11 mouse cellular contexts compared by ENCODE assay signal in genomic region chr5:137777267-137777845, GRCm38 (mm10). TPM values are rescaled to one million over a fixed set of nuclear protein-coding genes. Genes with fewer than 3 reads are reported as not detected.
DNase-seq lines count a peak whose midpoint lies in the region; ATAC-seq and TF ChIP-seq lines count a peak whose summit lies in the region.
"Had no signal": no experiment of that assay in that cellular context is flagged by ENCODE, and none has a peak within 500 bp of the region (broad histone marks: within the 10 kb centered on the region; RNA-seq: fewer than 3 reads in every experiment).

No protein-coding gene starts in this region.

- no peak for TF ChIP-seq CTCF in hindbrain, postnatal 0 days (IDR thresholded peaks at IDR 0.05; ENCODE audit: low read depth)
- TF ChIP-seq CTCF in MEL (IDR thresholded peaks at IDR 0.05 in 2 of 3, conservative IDR thresholded peaks at IDR 0.05 in 1 of 3; ENCODE audit: control insufficient read depth in 1 of 3, insufficient read depth in 1 of 3, low read depth in 2 of 3, low read length in 3 of 3, poor library complexity in 1 of 3, severe bottlenecking in 1 of 3) = no peak

- no peaks in the 10 kb centered on the region for H3K9me3 ChIP-seq in hindbrain, embryonic 13.5 days
- no peaks in the 10 kb centered on the region for H3K9me3 ChIP-seq in hindbrain, postnatal 0 days (ENCODE audit: low read length)
- no peaks in the 10 kb centered on the region for H3K9me3 ChIP-seq in megakaryocyte, embryonic 14.5 days
- H3K9me3 ChIP-seq in MEL (replicated peaks; ENCODE audit: insufficient read depth, low read length) = no peaks in the 10 kb centered on the region
- no peaks in the 10 kb centered on the region for H3K9me3 ChIP-seq in midbrain, embryonic 15.5 days
- H3K9me3 ChIP-seq: heart, embryonic 15.5 days had no signal

- no peak overlapping the region for H3K4me3 ChIP-seq in hindbrain, embryonic 13.5 days
- H3K4me3 ChIP-seq in hindbrain, postnatal 0 days (ENCODE audit: low read length) = no peak overlapping the region
- H3K4me3 ChIP-seq in megakaryocyte, embryonic 14.5 days (replicated peaks) = peak overlapping the region; percentile 23
- H3K4me3 ChIP-seq in MEL (ENCODE audit: control insufficient read depth in 1 of 2, insufficient read depth in 1 of 2, low read depth in 2 of 2, low read length in 2 of 2) = no peak overlapping the region
- no peak overlapping the region for H3K4me3 ChIP-seq in midbrain, embryonic 15.5 days

- ATAC-seq in hindbrain, embryonic 13.5 days (ENCODE audit: low FRiP score) = no peak
- ATAC-seq in hindbrain, postnatal 0 days = no peak
- no peak for ATAC-seq in megakaryocyte, adult 5-6 weeks (ENCODE audit: poor library complexity, severe bottlenecking)
- ATAC-seq in midbrain, embryonic 15.5 days (replicated peaks) = no peak
- ATAC-seq: inflammation-experienced regulatory T-cells, adult 6 months had no signal

- peak overlapping the region; percentile 95; the same call in 1 of the 2 replicates for H3K27ac ChIP-seq in hindbrain, embryonic 13.5 days
- H3K27ac ChIP-seq in hindbrain, postnatal 0 days = no peak overlapping the region
- H3K27ac ChIP-seq in MEL (ENCODE audit: control insufficient read depth, low read depth, low read length) = no peak overlapping the region
- peak overlapping the region; percentile 88 for H3K27ac ChIP-seq in midbrain, embryonic 15.5 days

- no peak for TF ChIP-seq EP300 in MEL (IDR thresholded peaks at IDR 0.05; ENCODE audit: low read depth in 1 of 2, low read length in 2 of 2)

- no peak overlapping the region for H3K9ac ChIP-seq in hindbrain, embryonic 13.5 days
- H3K9ac ChIP-seq in hindbrain, postnatal 0 days (replicated peaks; ENCODE audit: low read length) = no peak overlapping the region
- H3K9ac ChIP-seq in MEL (ENCODE audit: control insufficient read depth, low read depth, low read length, poor library complexity, severe bottlenecking) = peak overlapping the region; percentile 20
- H3K9ac ChIP-seq in midbrain, embryonic 15.5 days = no peak overlapping the region

- no peaks in the 10 kb centered on the region for H3K27me3 ChIP-seq in hindbrain, embryonic 13.5 days
- no peaks in the 10 kb centered on the region for H3K27me3 ChIP-seq in hindbrain, postnatal 0 days (ENCODE audit: insufficient read depth, low read length)
- no peaks in the 10 kb centered on the region for H3K27me3 ChIP-seq in megakaryocyte, embryonic 14.5 days (replicated peaks)
- no peaks in the 10 kb centered on the region for H3K27me3 ChIP-seq in MEL (ENCODE audit: control insufficient read depth in 1 of 2, insufficient read depth in 2 of 2, low read length in 2 of 2)
- no peaks in the 10 kb centered on the region for H3K27me3 ChIP-seq in midbrain, embryonic 15.5 days (replicated peaks)
- H3K27me3 ChIP-seq: heart, embryonic 15.5 days had no signal

- peaks cover 10% of the 10 kb centered on the region for H3K79me2 ChIP-seq in MEL (ENCODE audit: control insufficient read depth, insufficient read depth, low read length, poor library complexity)

- H3K4me1 ChIP-seq in hindbrain, embryonic 13.5 days (replicated peaks) = peaks cover 38% of the 10 kb centered on the region
- H3K4me1 ChIP-seq in hindbrain, postnatal 0 days (ENCODE audit: insufficient read depth, low read length) = 0 out of 2 replicates have a peak, but pooled peaks cover 2% of the 10 kb centered on the region
- H3K4me1 ChIP-seq in megakaryocyte, embryonic 14.5 days = peaks cover 54% of the 10 kb centered on the region
- peaks cover 15 to 28% of the 10 kb centered on the region in 2 experiments for H3K4me1 ChIP-seq in MEL (ENCODE audit: control insufficient read depth in 1 of 2, insufficient read depth in 2 of 2, low read length in 2 of 2)
- peaks cover 27% of the 10 kb centered on the region for H3K4me1 ChIP-seq in midbrain, embryonic 15.5 days

- no peak overlapping the region for H3K4me2 ChIP-seq in hindbrain, embryonic 13.5 days
- H3K4me2 ChIP-seq in hindbrain, postnatal 0 days (ENCODE audit: low read depth, low read length) = no peak overlapping the region
- H3K4me2 ChIP-seq in midbrain, embryonic 15.5 days = no peak overlapping the region

- TF ChIP-seq RAD21 in MEL (IDR thresholded peaks at IDR 0.05; ENCODE audit: low read depth, low read length) = no peak

- H3K36me3 ChIP-seq in hindbrain, embryonic 13.5 days = peaks cover 21% of the 10 kb centered on the region
- peaks cover 14% of the 10 kb centered on the region; the same call in 1 of the 2 replicates for H3K36me3 ChIP-seq in hindbrain, postnatal 0 days (ENCODE audit: insufficient read depth, low read length)
- peaks cover 27% of the 10 kb centered on the region for H3K36me3 ChIP-seq in megakaryocyte, embryonic 14.5 days (replicated peaks; ENCODE audit: low read length)
- H3K36me3 ChIP-seq in MEL (ENCODE audit: control insufficient read depth in 1 of 2, insufficient read depth in 2 of 2, low read length in 2 of 2) = peaks cover 3 to 15% of the 10 kb centered on the region in 2 experiments
- H3K36me3 ChIP-seq in midbrain, embryonic 15.5 days (replicated peaks) = peaks cover 7% of the 10 kb centered on the region; the same call in 1 of the 2 replicates

- WGBS in hindbrain, embryonic 13.5 days = 88% methylated on average over 7 of the region's 7 CpGs
- 87% methylated on average over 7 of the region's 7 CpGs for WGBS in hindbrain, postnatal 0 days
- WGBS in midbrain, embryonic 15.5 days = 88% methylated on average over 7 of the region's 7 CpGs

- no peak for TF ChIP-seq POLR2A in MEL (IDR thresholded peaks at IDR 0.05; ENCODE audit: control insufficient read depth in 1 of 2, insufficient read depth in 1 of 2, low read depth in 1 of 2, low read length in 2 of 2, poor library complexity in 1 of 2)

- DNase-seq in hindbrain, postnatal 0 days (ENCODE audit: low spot score) = no peak
- no peak for DNase-seq in MEL (ENCODE audit: low read depth, low spot score)
- no peak for DNase-seq in lung, postnatal 14 days
- DNase-seq in lung, postnatal 10 days = no peak
- DNase-seq: layer of hippocampus, adult 9-11 months had no signal

RNA-seq across cellular contexts. Expression of gene Ppp1r35, which starts 1.3 kb away (rescaled TPM):
- 40.6 and 44.1 TPM in 2 replicates for polyA plus RNA-seq in hindbrain, embryonic 13.5 days (2015; fragmentation: Nextera tagmentation; extraction: Ambion mirVana)
- total RNA-seq in hindbrain, postnatal 0 days (2014; rRNA removed) = 52.8 and 67.0 TPM in 2 replicates
- 35.5 and 37.1 TPM in 2 replicates for polyA plus RNA-seq in hindbrain, postnatal 0 days (2015; fragmentation: Nextera tagmentation; extraction: Ambion mirVana)
- 104 and 105 TPM in 2 replicates for polyA plus RNA-seq in megakaryocyte, embryonic 14.5 days (2012; ENCODE audit: insufficient read depth, low replicate concordance)
- 48.6 and 55.3 TPM in 2 replicates for total RNA-seq in megakaryocyte, adult 5-6 weeks (2015)
- 34.1 and 40.1 TPM in 2 replicates for total RNA-seq in megakaryocyte, adult 5-6 weeks (2017)
- 35.0 and 35.8 TPM in 2 replicates for total RNA-seq in MEL (2012; rRNA removed)
- polyA plus RNA-seq in MEL (2012; ENCODE audit: insufficient read depth in 1 of 2, insufficient read length in 2 of 2, low read depth in 1 of 2, low replicate concordance in 2 of 2, missing spikeins in 1 of 2) = 10 to 100 TPM in 1 of 2 experiments, not detected in 1; 46.2 TPM
- 37.3 and 45.0 TPM in 2 replicates for polyA plus RNA-seq in midbrain, embryonic 15.5 days (2015; fragmentation: Nextera tagmentation; extraction: Ambion mirVana)

RNA-seq across cellular contexts. Expression of gene Mepce, which starts 10.1 kb away (rescaled TPM):
- 10.7 and 11.1 TPM in 2 replicates for polyA plus RNA-seq in hindbrain, embryonic 13.5 days (2015; fragmentation: Nextera tagmentation; extraction: Ambion mirVana)
- total RNA-seq in hindbrain, postnatal 0 days (2014; rRNA removed) = 40.3 and 49.2 TPM in 2 replicates
- 16.8 and 17.1 TPM in 2 replicates for polyA plus RNA-seq in hindbrain, postnatal 0 days (2015; fragmentation: Nextera tagmentation; extraction: Ambion mirVana)
- 88.7 and 584 TPM in 2 replicates for polyA plus RNA-seq in megakaryocyte, embryonic 14.5 days (2012; ENCODE audit: insufficient read depth, low replicate concordance)
- 20.9 and 24.0 TPM in 2 replicates for total RNA-seq in megakaryocyte, adult 5-6 weeks (2015)
- 16.2 and 22.8 TPM in 2 replicates for total RNA-seq in megakaryocyte, adult 5-6 weeks (2017)
- total RNA-seq in MEL (2012; rRNA removed) = 49.1 and 58.7 TPM in 2 replicates
- 10 to 100 TPM in 1 of 2 experiments, not detected in 1; 74.2 TPM for polyA plus RNA-seq in MEL (2012; ENCODE audit: insufficient read depth in 1 of 2, insufficient read length in 2 of 2, low read depth in 1 of 2, low replicate concordance in 2 of 2, missing spikeins in 1 of 2)
- polyA plus RNA-seq in midbrain, embryonic 15.5 days (2015; fragmentation: Nextera tagmentation; extraction: Ambion mirVana) = 10.7 and 10.8 TPM in 2 replicates

RNA-seq across cellular contexts. Expression of gene Zcwpw1, which starts 10.2 kb away (rescaled TPM):
- polyA plus RNA-seq in hindbrain, embryonic 13.5 days (2015; fragmentation: Nextera tagmentation; extraction: Ambion mirVana) = 10.6 and 12.3 TPM in 2 replicates
- 3.8 and 4.9 TPM in 2 replicates for total RNA-seq in hindbrain, postnatal 0 days (2014; rRNA removed)
- 11.4 TPM in 2 replicates for polyA plus RNA-seq in hindbrain, postnatal 0 days (2015; fragmentation: Nextera tagmentation; extraction: Ambion mirVana)
- 0.70 TPM in 1 of 2 replicates, not detected in the other for polyA plus RNA-seq in megakaryocyte, embryonic 14.5 days (2012; ENCODE audit: insufficient read depth, low replicate concordance)
- total RNA-seq in megakaryocyte, adult 5-6 weeks (2015) = 6.4 and 10.0 TPM in 2 replicates
- 16.1 and 18.1 TPM in 2 replicates for total RNA-seq in megakaryocyte, adult 5-6 weeks (2017)
- total RNA-seq in MEL (2012; rRNA removed) = 5.6 and 11.1 TPM in 2 replicates
- 10 to 100 TPM in 1 of 2 experiments, not detected in 1; 16.0 TPM for polyA plus RNA-seq in MEL (2012; ENCODE audit: insufficient read depth in 1 of 2, insufficient read length in 2 of 2, low read depth in 1 of 2, low replicate concordance in 2 of 2, missing spikeins in 1 of 2)
- 10.5 and 11.9 TPM in 2 replicates for polyA plus RNA-seq in midbrain, embryonic 15.5 days (2015; fragmentation: Nextera tagmentation; extraction: Ambion mirVana)

RNA-seq across cellular contexts. Expression of gene Tsc22d4, which starts 31.8 kb away (rescaled TPM):
- 61.1 and 62.5 TPM in 2 replicates for polyA plus RNA-seq in hindbrain, embryonic 13.5 days (2015; fragmentation: Nextera tagmentation; extraction: Ambion mirVana)
- total RNA-seq in hindbrain, postnatal 0 days (2014; rRNA removed) = 383 and 444 TPM in 2 replicates
- 251 and 270 TPM in 2 replicates for polyA plus RNA-seq in hindbrain, postnatal 0 days (2015; fragmentation: Nextera tagmentation; extraction: Ambion mirVana)
- polyA plus RNA-seq in megakaryocyte, embryonic 14.5 days (2012; ENCODE audit: insufficient read depth, low replicate concordance) = 582 and 1,005 TPM in 2 replicates
- 55.9 and 74.7 TPM in 2 replicates for total RNA-seq in megakaryocyte, adult 5-6 weeks (2015)
- total RNA-seq in megakaryocyte, adult 5-6 weeks (2017) = 112 and 113 TPM in 2 replicates
- total RNA-seq in MEL (2012; rRNA removed) = 52.7 and 58.3 TPM in 2 replicates
- polyA plus RNA-seq in MEL (2012; ENCODE audit: insufficient read depth in 1 of 2, insufficient read length in 2 of 2, low read depth in 1 of 2, low replicate concordance in 2 of 2, missing spikeins in 1 of 2) = 100 to 1,000 TPM in 1 of 2 experiments, not detected in 1; 203 TPM
- 58.0 and 59.8 TPM in 2 replicates for polyA plus RNA-seq in midbrain, embryonic 15.5 days (2015; fragmentation: Nextera tagmentation; extraction: Ambion mirVana)

RNA-seq across cellular contexts. Expression of gene Nyap1, which starts 35.9 kb away (rescaled TPM):
- polyA plus RNA-seq in hindbrain, embryonic 13.5 days (2015; fragmentation: Nextera tagmentation; extraction: Ambion mirVana) = 32.9 and 34.1 TPM in 2 replicates
- total RNA-seq in hindbrain, postnatal 0 days (2014; rRNA removed) = 192 and 215 TPM in 2 replicates
- polyA plus RNA-seq in hindbrain, postnatal 0 days (2015; fragmentation: Nextera tagmentation; extraction: Ambion mirVana) = 30.0 and 33.2 TPM in 2 replicates
- polyA plus RNA-seq in megakaryocyte, embryonic 14.5 days (2012; ENCODE audit: insufficient read depth, low replicate concordance) = 5.9 and 8.4 TPM in 2 replicates
- total RNA-seq in megakaryocyte, adult 5-6 weeks (2015) = 0.21 and 0.27 TPM in 2 replicates
- 0.84 and 1.1 TPM in 2 replicates for total RNA-seq in megakaryocyte, adult 5-6 weeks (2017)
- total RNA-seq in MEL (2012; rRNA removed) = 0.39 and 0.42 TPM in 2 replicates
- polyA plus RNA-seq in MEL (2012; ENCODE audit: insufficient read depth in 1 of 2, insufficient read length in 2 of 2, low read depth in 1 of 2, low replicate concordance in 2 of 2, missing spikeins in 1 of 2) = 1 to 10 TPM in 1 of 2 experiments, not detected in 1; 1.1 TPM
- polyA plus RNA-seq in midbrain, embryonic 15.5 days (2015; fragmentation: Nextera tagmentation; extraction: Ambion mirVana) = 58.6 and 61.2 TPM in 2 replicates

Comparison
In these comparisons a context has a peak if more than half of its experiments do, and no peak if none do; other contexts are left out.
1. H3K27ac ChIP-seq: peak in hindbrain, embryonic 13.5 days (single experiment) and midbrain, embryonic 15.5 days (single experiment); none in hindbrain, postnatal 0 days (single experiment) and MEL (single experiment).